Mouse (Mus musculus) kidney, embryonic 16.5 days (tissue): Measurements from ENCODE around the gene Cbfa2t3. TPM values are rescaled to one million over a fixed set of nuclear protein-coding genes. Genes with fewer than 3 reads are reported as not detected.
A peak's percentile ranks its signal among the peaks of the same experiment; 100 is the strongest.

Experiments
- ATAC-seq: fragments of 200-750 bp; cut with Nextera tagmentation; 2 replicates; pipeline ENCODE4 v1.8.0; 2017; ENCODE audit warnings: moderate TSS enrichment; ENCODE audit not compliant: low FRiP score, low TSS enrichment
- H3K27ac ChIP-seq: fragments of 300-500 bp; sonication (generic); 2 replicates; pipeline ENCODE4 v1.5.1; 2014; ENCODE audit warnings: low read length
- H3K27me3 ChIP-seq: fragments of 300-500 bp; sonication (generic); 2 replicates; pipeline ENCODE4 v1.6.1; 2014; ENCODE audit warnings: low read length, control low read depth, mixed read lengths; ENCODE audit not compliant: insufficient read depth
- H3K36me3 ChIP-seq: fragments of 300-500 bp; sonication (generic); 2 replicates; pipeline ENCODE4 v1.6.1; 2014; ENCODE audit warnings: low read length, control low read depth, mixed read lengths; ENCODE audit not compliant: insufficient read depth
- H3K4me1 ChIP-seq: fragments of 300-500 bp; sonication (generic); 2 replicates; pipeline ENCODE4 v1.6.1; 2014; ENCODE audit warnings: low read length, control low read depth, mixed read lengths; ENCODE audit not compliant: insufficient read depth
- H3K4me2 ChIP-seq: fragments of 300-500 bp; sonication (generic); replicated peaks from 2 replicates; pipeline ENCODE4 v1.6.1; 2014; ENCODE audit warnings: low read depth, low read length
- H3K4me3 ChIP-seq: fragments of 300-500 bp; sonication (generic); 2 replicates; pipeline ENCODE4 v1.5.1; 2014; ENCODE audit warnings: mild to moderate bottlenecking, low read length
- H3K9ac ChIP-seq: fragments of 300-500 bp; sonication (generic); replicated peaks from 2 replicates; pipeline ENCODE4 v1.6.1; 2014; ENCODE audit warnings: low read length
- H3K9me3 ChIP-seq: fragments of 300-500 bp; sonication (generic); 2 replicates; pipeline ENCODE4 v1.6.1; 2016; ENCODE audit warnings: low read length, control low read depth
- WGBS: fragments of 180-500 bp; shearing (Covaris S2); extraction: QIAGEN DNeasy Blood & Tissue Kit; methylation state at CpG from one replicate; pipeline ENCODE4 v1.1.7; 2014; 5-methylcytosine and 5-hydroxymethylcytosine counted together
- polyA plus RNA-seq: library from polyadenylated mRNA; unstranded; fragments of >200 nt; fragmentation: Nextera tagmentation; extraction: Ambion mirVana; gene quantifications from 2 replicates; pipeline ENCODE4 v1.2.1, GENCODE M21; 2015

The Cbfa2t3 gene
- polyA plus RNA-seq, 1 experiment from 2014 or later = 3.5 TPM

- H3K4me1 ChIP-seq = peaks cover 28% of the 10 kb centered on the region
- no peak for ATAC-seq
- H3K27ac ChIP-seq = no peak overlapping the region
- H3K4me3 ChIP-seq = no peak overlapping the region
- WGBS = 38% methylated on average over 5 of the region's 5 CpGs
- H3K9me3 ChIP-seq = no peaks in the 10 kb centered on the region
- no peak overlapping the region for H3K4me2 ChIP-seq
- H3K27me3 ChIP-seq = peaks cover 19% of the 10 kb centered on the region; the same call in 1 of the 2 replicates
- H3K36me3 ChIP-seq = no peaks in the 10 kb centered on the region
- H3K9ac ChIP-seq = no peak overlapping the region
Observed at GRCm38 (mm10) chr8:122669370-122669769, 29.5 kb downstream of the Cbfa2t3 start.

DNA sequence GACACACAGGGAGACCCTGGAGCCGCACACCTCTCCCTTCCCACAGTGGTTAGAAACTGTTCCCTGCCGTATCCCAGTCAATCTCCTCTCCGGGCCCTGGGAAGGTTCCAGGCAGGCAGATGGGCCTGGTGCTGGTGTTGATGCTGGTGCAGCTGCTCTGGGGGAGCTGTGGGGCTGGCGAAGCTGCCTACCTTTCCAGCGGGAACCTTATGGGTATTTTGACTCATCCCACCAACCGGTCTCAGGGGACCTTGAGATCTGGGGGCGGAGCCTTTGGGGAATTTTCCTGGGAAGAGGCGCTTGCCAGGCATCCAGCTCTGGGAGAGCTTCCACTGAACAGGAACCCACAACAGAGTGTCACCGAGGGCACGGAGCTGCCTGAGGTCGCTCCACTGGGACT is 31.1 kb downstream of the Cbfa2t3 start:
- Histone ChIP-seq H3K4me1 (peaks cover 39% of the 10 kb centered on the region), H3K36me3 (no peaks in the 10 kb centered on the region), H3K27me3 (peaks cover 16% of the 10 kb centered on the region; the same call in 1 of the 2 replicates), H3K9me3 (no peaks in the 10 kb centered on the region), H3K9ac (no peak overlapping the region; the same call in 1 of the 2 replicates), H3K4me3 (no peak overlapping the region), H3K4me2 (no peak overlapping the region), H3K27ac (no peak overlapping the region)
- no peak for ATAC-seq
- 78% methylated on average over 11 of the region's 11 CpGs for WGBS

- no peak overlapping the region for H3K9ac ChIP-seq
- H3K4me2 ChIP-seq = no peak overlapping the region
- peak overlapping the region; percentile 61 for H3K27ac ChIP-seq
- H3K27me3 ChIP-seq = peaks cover 8% of the 10 kb centered on the region; the same call in 1 of the 2 replicates
- no peaks in the 10 kb centered on the region for H3K36me3 ChIP-seq
- H3K4me3 ChIP-seq = no peak overlapping the region
- no peak for ATAC-seq
- H3K4me1 ChIP-seq = peaks cover 41% of the 10 kb centered on the region
- no peaks in the 10 kb centered on the region for H3K9me3 ChIP-seq
- WGBS = 47% methylated on average over 12 of the region's 12 CpGs
Observed at GRCm38 (mm10) chr8:122666827-122667226, 32.1 kb downstream of the Cbfa2t3 start.

- no peak overlapping the region for H3K4me3 ChIP-seq
- H3K36me3 ChIP-seq = no peaks in the 10 kb centered on the region
- WGBS = 50% methylated on average over 9 of the region's 9 CpGs
- H3K4me2 ChIP-seq = no peak overlapping the region
- 0 out of 2 replicates have a peak, but pooled peaks cover 7% of the 10 kb centered on the region for H3K27me3 ChIP-seq
- H3K9me3 ChIP-seq = no peaks in the 10 kb centered on the region
- peak overlapping the region; percentile 61; the same call in 1 of the 2 replicates for H3K27ac ChIP-seq
- no peak overlapping the region for H3K9ac ChIP-seq
- peaks cover 46% of the 10 kb centered on the region for H3K4me1 ChIP-seq
- no peak for ATAC-seq
Observed at GRCm38 (mm10) chr8:122666338-122666764, 32.6 kb downstream of the Cbfa2t3 start.

DNA sequence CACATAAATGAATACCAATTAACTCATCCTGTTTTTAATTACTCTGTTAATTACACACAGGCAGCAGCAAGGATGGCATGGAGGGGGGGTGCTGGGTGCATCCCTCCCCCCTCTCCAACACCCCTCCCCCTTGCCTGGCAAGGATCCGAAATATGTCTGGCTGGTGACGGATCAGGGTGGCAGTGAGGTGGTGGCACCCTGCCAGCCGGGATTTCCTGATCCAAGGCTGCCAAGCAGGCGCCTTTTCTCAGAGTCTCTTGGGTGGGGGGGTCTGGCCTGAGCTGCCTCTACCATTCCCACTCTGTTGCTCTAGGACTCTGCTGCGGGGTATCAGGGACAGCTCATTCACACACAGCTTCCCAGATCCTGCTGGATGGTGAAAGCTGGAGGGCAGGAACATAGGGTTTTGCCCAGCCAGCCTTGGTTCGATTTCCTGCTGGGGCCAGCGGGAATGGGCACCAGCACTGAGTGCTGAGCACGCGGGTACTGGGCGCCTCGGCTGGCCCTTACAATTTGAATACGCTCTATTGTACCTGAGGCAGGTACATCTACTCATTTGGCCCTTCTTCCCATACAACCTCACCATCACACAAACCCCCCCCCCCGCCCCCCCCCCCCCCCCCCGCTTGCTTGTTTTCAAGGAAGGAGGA is 33.1 kb downstream of the Cbfa2t3 start:
- Histone ChIP-seq H3K27me3 (0 out of 2 replicates have a peak, but pooled peaks cover 4% of the 10 kb centered on the region), H3K4me3 (no peak overlapping the region), H3K4me1 (peaks cover 51% of the 10 kb centered on the region), H3K9me3 (no peaks in the 10 kb centered on the region), H3K27ac (peak overlapping the region; percentile 79), H3K4me2 (0 out of 2 replicates have a peak overlapping the region, but pooled peaks have one; percentile 24), H3K36me3 (no peaks in the 10 kb centered on the region), H3K9ac (no peak overlapping the region)
- WGBS = 64% methylated on average over 12 of the region's 14 CpGs
- no peak for ATAC-seq

DNA sequence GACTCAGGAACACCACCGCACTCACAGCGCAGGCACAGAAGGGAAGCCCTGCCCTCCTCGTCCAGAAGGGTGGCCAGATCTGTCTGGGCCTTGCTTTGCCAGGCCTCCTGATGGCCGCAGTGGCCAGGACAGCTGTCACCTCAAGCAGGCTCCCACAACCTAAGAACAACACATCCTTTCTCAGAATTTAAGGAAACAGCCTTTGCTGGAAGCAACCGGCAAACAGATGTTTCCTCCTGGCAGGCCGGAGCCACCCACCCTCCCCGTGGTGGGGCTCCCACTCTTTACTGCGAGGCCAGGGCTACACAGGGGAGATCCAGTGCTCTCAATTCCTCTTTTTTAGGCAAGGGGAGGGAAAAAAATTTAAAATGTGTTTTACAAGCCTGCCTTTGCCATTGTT is 33.7 kb downstream of the Cbfa2t3 start:
- H3K9me3 ChIP-seq = no peaks in the 10 kb centered on the region
- no peak overlapping the region; the same call in 1 of the 2 replicates for H3K9ac ChIP-seq
- H3K27ac ChIP-seq = peak overlapping the region; percentile 79
- H3K4me3 ChIP-seq = no peak overlapping the region
- no peaks in the 10 kb centered on the region for H3K27me3 ChIP-seq
- peaks cover 53% of the 10 kb centered on the region for H3K4me1 ChIP-seq
- ATAC-seq = peak; percentile 46; the same call in 1 of the 2 replicates
- 34% methylated on average over 8 of the region's 8 CpGs for whole genome bisulfite sequencing
- no peak overlapping the region for H3K4me2 ChIP-seq
- no peaks in the 10 kb centered on the region for H3K36me3 ChIP-seq

- 19% methylated on average over 5 of the region's 5 CpGs for WGBS
- H3K9ac ChIP-seq = 0 out of 2 replicates have a peak overlapping the region, but pooled peaks have one; percentile 25
Observed at GRCm38 (mm10) chr8:122663670-122664069, 35.2 kb downstream of the Cbfa2t3 start.

GRCm38 (mm10) chr8:122663106-122663505 is 35.8 kb downstream of the Cbfa2t3 start:
- Histone ChIP-seq H3K4me1 (peaks cover 64% of the 10 kb centered on the region), H3K27me3 (no peaks in the 10 kb centered on the region), H3K4me3 (no peak overlapping the region), H3K36me3 (no peaks in the 10 kb centered on the region), H3K9ac (0 out of 2 replicates have a peak overlapping the region, but pooled peaks have one; percentile 25), H3K9me3 (no peaks in the 10 kb centered on the region), H3K27ac (0 out of 2 replicates have a peak overlapping the region, but pooled peaks have one; percentile 31), H3K4me2 (no peak overlapping the region)
- ATAC-seq = no peak
- whole genome bisulfite sequencing = 57% methylated on average over 3 of the region's 3 CpGs

More at GRCm38 (mm10) chr8:122663670-122664069, 35.2 kb downstream of the Cbfa2t3 start:
- Histone ChIP-seq H3K4me2 (no peak overlapping the region), H3K27me3 (no peaks in the 10 kb centered on the region), H3K36me3 (no peaks in the 10 kb centered on the region), H3K4me3 (no peak overlapping the region), H3K9me3 (no peaks in the 10 kb centered on the region), H3K4me1 (peaks cover 59% of the 10 kb centered on the region), H3K27ac (0 out of 2 replicates have a peak overlapping the region, but pooled peaks have one; percentile 79)
- no peak for ATAC-seq

DNA sequence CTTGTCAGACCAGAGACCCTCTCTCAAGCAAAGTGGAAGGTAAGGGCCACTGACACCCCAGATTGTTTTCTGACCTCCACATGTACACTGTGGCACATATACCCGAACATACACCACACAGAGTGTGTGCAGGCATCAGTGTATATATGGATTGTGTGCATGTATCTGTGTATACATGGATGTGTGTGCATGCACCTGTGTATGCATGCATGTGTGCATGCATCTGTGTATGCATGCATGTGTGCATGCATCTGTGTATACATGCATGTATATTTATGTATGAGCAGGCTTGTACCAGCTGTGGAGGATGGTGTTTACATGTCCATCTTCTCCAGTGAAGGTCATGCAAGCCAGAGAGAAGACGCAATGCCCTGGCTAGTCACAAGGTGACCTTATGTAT is 37.0 kb downstream of the Cbfa2t3 start:
- no peak overlapping the region for H3K4me2 ChIP-seq
- H3K4me1 ChIP-seq = peaks cover 66% of the 10 kb centered on the region
- no peak overlapping the region for H3K9ac ChIP-seq
- no peak overlapping the region; the same call in 1 of the 2 replicates for H3K27ac ChIP-seq
- 78% methylated on average over 2 of the region's 2 CpGs for WGBS
- H3K4me3 ChIP-seq = no peak overlapping the region
- H3K9me3 ChIP-seq = no peaks in the 10 kb centered on the region
- no peak for ATAC-seq
- no peaks in the 10 kb centered on the region for H3K27me3 ChIP-seq
- H3K36me3 ChIP-seq = no peaks in the 10 kb centered on the region

DNA sequence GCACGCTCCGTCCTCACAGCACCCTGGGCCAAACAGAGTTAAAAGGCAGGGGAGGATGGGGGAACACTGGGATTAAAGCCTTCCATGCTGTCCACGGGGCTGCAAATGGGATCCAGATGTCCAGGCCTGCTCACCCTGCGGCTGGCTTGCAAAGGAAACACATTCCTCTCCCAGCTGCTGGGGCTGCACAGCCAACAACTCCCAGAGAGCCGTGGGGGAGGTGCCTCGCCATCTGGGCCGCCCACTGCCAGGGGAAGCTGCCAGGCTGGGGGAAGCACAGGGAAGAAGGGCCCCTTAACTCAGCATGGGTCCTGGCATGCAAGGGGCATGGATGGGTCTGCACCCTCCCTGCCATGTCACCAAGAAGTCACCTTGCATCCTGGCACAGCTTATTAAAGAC is 37.8 kb downstream of the Cbfa2t3 start:
- Histone ChIP-seq H3K9ac (peak overlapping the region; percentile 14; the same call in 1 of the 2 replicates), H3K4me1 (peaks cover 61% of the 10 kb centered on the region), H3K27ac (peak overlapping the region; percentile 74), H3K36me3 (no peaks in the 10 kb centered on the region), H3K9me3 (no peaks in the 10 kb centered on the region), H3K27me3 (no peaks in the 10 kb centered on the region), H3K4me2 (no peak overlapping the region), H3K4me3 (no peak overlapping the region)
- 17% methylated on average over 7 of the region's 7 CpGs for WGBS
- peak; percentile 63 for ATAC-seq
